Mouse (Mus musculus) G1E (cell line): ENCODE data around the gene Tnfrsf4. TPM values are rescaled to one million over a fixed set of nuclear protein-coding genes. Genes with fewer than 3 reads are reported as not detected.
A peak's percentile ranks its signal among the peaks of the same experiment; 100 is the strongest.

Source experiments
- ATAC-seq: 2 replicates; pipeline ENCODE4 v1.8.0; 2016; ENCODE audit warnings: mild to moderate bottlenecking; ENCODE audit not compliant: insufficient number of reproducible peaks, poor library complexity, low FRiP score, severe bottlenecking; ENCODE audit errors: extremely low read depth
- DNase-seq: peaks from one replicate; pipeline ENCODE4 v3.0.0; 2012; ENCODE audit warnings: low spot score
- H3K27me3 ChIP-seq: 2 replicates; pipeline ENCODE4 v1.6.1; 2012; ENCODE audit warnings: mild to moderate bottlenecking, low read length, inconsistent platforms; ENCODE audit not compliant: insufficient read depth
- H3K36me3 ChIP-seq: replicated peaks from 2 replicates; pipeline ENCODE3; 2012; ENCODE audit warnings: mild to moderate bottlenecking, inconsistent platforms
- H3K4me1 ChIP-seq: 2 replicates; pipeline ENCODE4 v1.6.1; 2012; ENCODE audit warnings: low read depth, low read length, inconsistent platforms, mixed read lengths; ENCODE audit not compliant: insufficient read depth
- H3K4me3 ChIP-seq: 2 replicates; pipeline ENCODE4 v1.5.1; 2012; ENCODE audit warnings: low read depth, mild to moderate bottlenecking, inconsistent platforms, low read length, moderate library complexity, mixed read lengths
- H3K9me3 ChIP-seq: replicated peaks from 2 replicates; pipeline ENCODE4 v1.6.1; 2012; ENCODE audit warnings: inconsistent platforms
- CTCF ChIP-seq: IDR thresholded peaks from 2 replicates; pipeline ENCODE4 v1.5.1; 2012; ENCODE audit warnings: low read depth, low read length, inconsistent platforms, mixed read lengths
- GATA1 ChIP-seq: IDR thresholded peaks from 2 replicates; pipeline ENCODE4 v1.6.1; 2012; ENCODE audit warnings: borderline replicate concordance, low read length, inconsistent platforms, mixed read lengths
- GATA2 ChIP-seq: IDR thresholded peaks from 2 replicates; pipeline ENCODE4 v1.6.1; 2012; ENCODE audit warnings: low read depth, low read length, inconsistent platforms, borderline replicate concordance
- POLR2AphosphoS5 ChIP-seq: IDR thresholded peaks from 2 replicates; pipeline ENCODE4 v1.6.1; 2012; ENCODE audit warnings: low read depth, low read length, inconsistent platforms; ENCODE audit not compliant: insufficient replicate concordance
- TAL1 ChIP-seq: conservative IDR thresholded peaks from 2 replicates; pipeline ENCODE4 v1.6.1; 2012; ENCODE audit warnings: low read depth, low read length, inconsistent platforms, mixed read lengths
- polyA plus RNA-seq: library from polyadenylated mRNA; stranded (reverse); fragments of >175 nt; gene quantifications from 2 replicates; pipeline ENCODE4 v1.2.3, GENCODE M21; 2012
- total RNA-seq, 2 experiments: library from RNA; stranded (forward) in 1 of 2; stranded (reverse) in 1 of 2; fragments of 200-1000 nt in 1 of 2; fragments of >200 nt in 1 of 2; fragmentation: Nextera tagmentation in 1 of 2; gene quantifications; 2 replicates each; pipeline ENCODE4 v1.2.3; 2014 to 2017

The Tnfrsf4 gene
- 2.3 and 2.5 TPM in 2 replicates for total RNA-seq (2014; fragmentation: Nextera tagmentation)
- 1.2 and 3.1 TPM in 2 replicates for total RNA-seq (2017)
- 0.58 and 1.1 TPM in 2 replicates for polyA plus RNA-seq

DNA sequence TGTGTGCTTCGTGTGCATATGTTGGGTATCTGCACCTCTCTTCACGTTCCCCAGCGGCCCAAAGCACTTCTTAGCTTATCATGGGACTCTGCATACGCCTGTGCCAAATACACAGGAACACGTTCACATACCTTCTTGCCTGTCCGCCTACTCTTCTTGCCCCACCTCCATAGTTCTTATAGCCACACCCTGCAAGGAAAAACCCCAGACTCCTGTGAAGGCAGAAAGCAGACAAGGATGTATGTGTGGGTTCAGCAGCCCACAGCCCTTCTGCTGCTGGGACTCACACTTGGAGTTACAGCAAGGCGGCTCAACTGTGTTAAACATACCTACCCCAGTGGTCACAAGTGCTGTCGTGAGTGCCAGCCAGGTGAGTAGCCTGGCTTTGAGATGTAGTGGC is at the start of gene Tnfrsf4:
Gene Tnfrsf4, plus strand, starts transcription at position 207 of the 400 bp plus-strand sequence.
- Histone ChIP-seq H3K36me3 (peaks cover 83% of the 10 kb centered on the region), H3K4me3 (no peak within 1 kb of the TSS)
- TF ChIP-seq GATA2 = no peak
- TF ChIP-seq GATA1 = no peak
- no peak for TF ChIP-seq CTCF

DNA sequence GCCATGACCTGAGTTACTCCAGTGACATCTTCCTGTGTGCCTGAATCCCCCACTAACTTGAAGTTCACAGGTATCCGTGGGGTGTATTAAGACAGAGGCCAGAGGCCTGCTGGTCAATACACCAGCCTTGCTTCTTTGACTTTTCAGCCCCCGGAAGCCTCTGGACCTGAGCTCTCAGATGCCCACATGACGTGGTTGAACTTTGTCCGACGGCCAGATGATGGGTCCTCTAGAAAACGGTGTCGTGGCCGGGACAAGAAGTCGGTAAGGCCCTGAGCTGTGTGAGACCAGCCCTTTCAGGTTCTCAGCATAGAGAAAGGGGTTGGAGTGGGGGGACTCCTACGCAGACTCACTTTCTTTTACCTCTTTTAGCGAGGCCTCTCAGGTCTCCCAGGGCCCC is 49.2 kb upstream of the Tnfrsf4 start:
- Histone ChIP-seq H3K36me3 (peaks cover 58% of the 10 kb centered on the region), H3K4me3 (no peak overlapping the region), H3K4me1 (peaks cover 77% of the 10 kb centered on the region), H3K27me3 (no peaks in the 10 kb centered on the region), H3K9me3 (no peaks in the 10 kb centered on the region)
- DNase-seq (no peak), ATAC-seq (no peak)
- no peak for TF ChIP-seq TAL1
- no peak for TF ChIP-seq GATA1
- no peak for TF ChIP-seq CTCF
- no peak for TF ChIP-seq GATA2
- no peak for TF ChIP-seq POLR2AphosphoS5

More for the DNA sequence above, at the start of gene Tnfrsf4:
- H3K4me1 ChIP-seq = peaks cover 8% of the 10 kb centered on the region
- DNase-seq = no peak
- H3K27me3 ChIP-seq = no peaks in the 10 kb centered on the region
- no peak for ATAC-seq
- H3K9me3 ChIP-seq = no peaks in the 10 kb centered on the region

DNA sequence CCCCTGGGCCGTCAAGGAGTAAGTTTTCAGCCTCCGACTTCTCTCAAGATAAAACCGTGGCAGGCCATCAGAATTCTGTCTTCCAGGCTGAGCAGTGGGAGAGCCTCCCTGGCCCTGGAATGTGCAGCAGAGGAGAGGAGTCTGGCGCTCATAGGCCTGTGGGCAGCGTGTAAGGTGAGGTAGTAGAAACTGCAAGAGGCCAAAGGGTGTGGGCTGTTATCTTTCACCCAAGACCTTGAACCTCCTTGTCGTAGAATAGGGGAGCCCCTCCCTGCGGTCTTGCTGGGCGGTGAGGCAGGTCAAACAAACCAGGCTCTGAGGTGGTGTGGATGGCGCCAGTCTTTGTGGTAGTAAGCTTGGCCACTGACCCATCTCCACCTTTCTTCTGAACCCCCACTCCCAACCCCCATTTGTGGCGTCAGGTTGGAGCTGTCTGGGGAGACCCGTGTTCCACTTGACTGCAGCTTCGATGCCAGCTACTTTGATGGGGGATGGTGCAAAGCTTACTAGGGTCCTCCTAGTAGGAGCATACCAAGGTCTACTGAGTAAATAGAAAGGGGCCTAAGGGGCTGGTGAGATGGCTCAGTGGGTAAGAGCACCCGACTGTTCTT is 44.5 kb upstream of the Tnfrsf4 start:
- H3K4me3 ChIP-seq = peak overlapping the region; percentile 48; the same call in 1 of the 2 replicates
- H3K27me3 ChIP-seq = no peaks in the 10 kb centered on the region
- H3K9me3 ChIP-seq = no peaks in the 10 kb centered on the region
- H3K36me3 ChIP-seq = peaks cover 31% of the 10 kb centered on the region
- peaks cover 56% of the 10 kb centered on the region for H3K4me1 ChIP-seq
- TF ChIP-seq CTCF = no peak
- TF ChIP-seq TAL1 = no peak
- no peak for TF ChIP-seq GATA1
- TF ChIP-seq POLR2AphosphoS5 = no peak
- TF ChIP-seq GATA2 = no peak
- no peak for DNase-seq
- ATAC-seq = peak; percentile 58

DNA sequence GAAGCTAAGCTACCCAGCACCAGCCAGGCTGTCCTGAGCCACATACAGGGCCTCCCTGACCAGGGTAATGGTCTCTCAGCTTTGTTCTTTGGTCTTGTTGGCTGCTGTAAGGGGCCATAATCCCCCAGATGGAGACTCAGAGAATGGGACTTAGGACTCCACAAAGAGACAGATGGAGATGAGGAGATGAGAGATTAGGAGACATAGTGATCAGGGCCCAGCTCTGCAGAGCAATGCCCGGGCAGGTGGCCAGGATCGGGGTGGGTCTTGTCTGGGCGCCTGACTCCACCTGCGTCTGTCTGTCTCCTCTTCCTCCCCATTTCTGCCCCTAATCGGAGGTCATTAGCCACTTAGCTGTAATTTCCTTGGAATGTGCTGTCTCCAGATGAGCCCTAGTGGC is 43.4 kb upstream of the Tnfrsf4 start:
- H3K4me3 ChIP-seq = no peak overlapping the region
- ATAC-seq = no peak
- H3K4me1 ChIP-seq = peaks cover 45% of the 10 kb centered on the region
- no peaks in the 10 kb centered on the region for H3K9me3 ChIP-seq
- no peak for TF ChIP-seq GATA2
- TF ChIP-seq POLR2AphosphoS5 = no peak
- TF ChIP-seq GATA1 = no peak
- TF ChIP-seq TAL1 = no peak
- no peak for TF ChIP-seq CTCF
- no peak for DNase-seq
- H3K36me3 ChIP-seq = peaks cover 20% of the 10 kb centered on the region
- peaks cover 5% of the 10 kb centered on the region; the same call in 1 of the 2 replicates for H3K27me3 ChIP-seq

DNA sequence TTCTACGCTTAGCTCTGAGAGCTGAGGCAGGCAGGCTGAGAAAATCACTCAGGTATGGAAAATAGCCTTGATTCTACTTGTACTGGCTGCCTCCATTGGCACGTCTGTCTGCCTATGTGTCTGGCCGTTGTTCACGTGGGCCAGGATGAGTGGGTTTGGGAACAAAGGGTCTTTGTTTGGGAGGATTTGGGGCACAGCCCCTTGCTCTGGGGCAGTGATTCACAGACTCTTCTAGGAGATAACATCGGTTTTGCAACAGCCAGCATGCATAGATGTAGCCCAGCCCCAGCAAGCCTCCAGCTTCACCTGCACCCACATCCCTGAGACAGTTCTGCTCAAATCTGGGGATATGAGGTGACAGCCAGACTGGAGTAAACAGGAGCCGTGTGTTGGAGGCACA is 41.0 kb upstream of the Tnfrsf4 start:
- Histone ChIP-seq H3K36me3 (no peaks in the 10 kb centered on the region), H3K9me3 (no peaks in the 10 kb centered on the region), H3K4me3 (no peak overlapping the region), H3K4me1 (peaks cover 30% of the 10 kb centered on the region), H3K27me3 (peaks cover 5% of the 10 kb centered on the region; the same call in 1 of the 2 replicates)
- DNase-seq (no peak), ATAC-seq (no peak)
- no peak for TF ChIP-seq CTCF
- TF ChIP-seq GATA2 = no peak
- no peak for TF ChIP-seq TAL1
- TF ChIP-seq POLR2AphosphoS5 = no peak
- no peak for TF ChIP-seq GATA1

DNA sequence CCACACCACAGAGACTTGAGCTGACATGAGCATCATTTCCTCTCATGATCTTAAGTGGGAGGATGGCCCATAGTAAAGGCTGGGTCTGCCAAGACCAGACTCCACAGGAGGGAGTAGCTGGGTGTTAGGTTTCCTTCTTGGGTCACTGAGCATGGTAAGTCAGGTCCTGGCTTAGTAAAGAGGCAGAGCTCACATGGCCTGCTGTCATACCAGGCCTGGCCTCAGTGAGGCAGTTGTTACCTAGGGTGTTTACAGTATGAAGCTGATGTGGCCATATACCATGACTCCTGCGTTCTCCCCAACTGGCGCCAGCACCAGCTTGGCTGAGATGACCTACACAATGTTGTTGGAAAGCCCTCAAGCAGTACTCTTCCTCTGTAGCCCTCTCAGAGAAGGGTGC is 40.4 kb upstream of the Tnfrsf4 start:
- Histone ChIP-seq H3K4me1 (peaks cover 25% of the 10 kb centered on the region), H3K9me3 (no peaks in the 10 kb centered on the region), H3K4me3 (no peak overlapping the region), H3K27me3 (peaks cover 5% of the 10 kb centered on the region; the same call in 1 of the 2 replicates), H3K36me3 (no peaks in the 10 kb centered on the region)
- no peak for DNase-seq
- ATAC-seq = no peak
- TF ChIP-seq GATA2 = no peak
- TF ChIP-seq TAL1 = no peak
- TF ChIP-seq CTCF = no peak
- TF ChIP-seq POLR2AphosphoS5 = no peak
- no peak for TF ChIP-seq GATA1

DNA sequence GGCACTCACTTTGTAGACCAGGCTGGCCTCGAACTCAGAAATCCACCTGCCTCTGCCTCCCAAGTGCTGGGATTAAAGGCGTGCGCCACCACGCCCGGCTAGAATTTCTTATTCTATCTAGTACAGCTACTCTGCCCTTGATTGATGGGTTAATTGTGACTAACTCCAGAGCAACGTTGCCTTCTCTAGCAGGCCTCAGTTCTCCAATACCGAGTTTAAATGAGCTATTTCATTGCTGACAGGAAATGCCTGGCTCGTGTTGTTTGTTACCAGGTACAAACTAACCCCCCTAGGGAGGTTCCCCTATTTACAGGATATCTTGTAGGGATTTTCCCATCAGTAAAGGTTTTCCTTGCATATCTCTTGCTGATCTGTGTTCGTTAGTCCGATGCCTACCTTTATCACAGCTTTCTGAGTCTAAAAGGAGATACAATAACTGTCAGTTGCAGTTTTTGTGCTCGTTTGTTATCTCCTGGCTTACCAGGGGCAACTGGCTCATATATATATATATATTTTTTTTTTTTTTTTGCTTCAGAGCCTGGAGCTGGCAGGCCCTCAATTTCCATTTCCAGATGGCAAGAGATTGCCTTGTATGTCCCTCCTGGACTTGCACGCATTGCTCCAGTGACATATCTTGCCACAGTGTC is 32.1 kb upstream of the Tnfrsf4 start:
- DNase-seq (no peak), ATAC-seq (no peak)

More for the DNA sequence above, 32.1 kb upstream of the Tnfrsf4 start:
- H3K4me1 ChIP-seq = no peaks in the 10 kb centered on the region
- H3K9me3 ChIP-seq = no peaks in the 10 kb centered on the region
- H3K27me3 ChIP-seq = peaks cover 15% of the 10 kb centered on the region
- no peak overlapping the region for H3K4me3 ChIP-seq
- TF ChIP-seq TAL1 (no peak), GATA1 (no peak), CTCF (no peak), GATA2 (no peak), POLR2AphosphoS5 (no peak)
- no peaks in the 10 kb centered on the region for H3K36me3 ChIP-seq
